ENCODE assay signal across 17 mouse cellular contexts in genomic region chr8:117263442-117263841, GRCm38 (mm10). TPM values are rescaled to one million over a fixed set of nuclear protein-coding genes. Genes with fewer than 3 reads are reported as not detected.
A peak's percentile ranks its signal among the peaks of the same experiment; 100 is the strongest.
DNase-seq lines count a peak whose midpoint lies in the region; ATAC-seq and TF ChIP-seq lines count a peak whose summit lies in the region.
"Had no signal": no experiment of that assay in that cellular context is flagged by ENCODE, and none has a peak within 500 bp of the region (broad histone marks: within the 10 kb centered on the region; RNA-seq: fewer than 3 reads in every experiment).

No protein-coding gene starts in this region.

- TF ChIP-seq POLR2A in MEL (IDR thresholded peaks at IDR 0.05; ENCODE audit: control insufficient read depth in 1 of 2, insufficient read depth in 1 of 2, low read depth in 1 of 2, low read length in 2 of 2, poor library complexity in 1 of 2), result no peak
- no peak for TF ChIP-seq POLR2A in lung, adult 2 months (IDR thresholded peaks at IDR 0.05; ENCODE audit: borderline replicate concordance, extremely low read depth, low read depth, low read length)

- H3K27me3 ChIP-seq in MEL (ENCODE audit: control insufficient read depth in 1 of 2, insufficient read depth in 2 of 2, low read length in 2 of 2), result no peaks in the 10 kb centered on the region
- H3K27me3 ChIP-seq in liver, embryonic 16.5 days (ENCODE audit: control insufficient read depth, insufficient read depth, low read depth, low read length), result no peaks in the 10 kb centered on the region
- H3K27me3 ChIP-seq: embryonic facial prominence, embryonic 12.5 days; limb, embryonic 12.5 days; neural tube, embryonic 12.5 days; stomach, embryonic 15.5 days had no signal

- TF ChIP-seq RAD21 in MEL (IDR thresholded peaks at IDR 0.05; ENCODE audit: low read depth, low read length), result no peak

- DNase-seq in 416B (ENCODE audit: low read depth), result peak; percentile 85
- DNase-seq in MEL (ENCODE audit: low read depth, low spot score), result peak; percentile 91
- DNase-seq in induced T-regulatory cell, adult 2 months (ENCODE audit: low read depth), result peak; percentile 49
- DNase-seq in embryo, embryonic 9.5 days (ENCODE audit: extremely low spot score), result no peak
- no peak for DNase-seq in left cerebral cortex, postnatal 36 days (ENCODE audit: low spot score in 2 of 2)
- no peak for DNase-seq in lung, adult 2 months
- DNase-seq: adrenal gland, adult 8-10 months; cerebellum, adult 2 months; gastrocnemius, postnatal 14 days; heart, postnatal 4 days; thymus, adult 2 months had no signal

- H3K36me3 ChIP-seq in MEL (ENCODE audit: control insufficient read depth in 1 of 2, insufficient read depth in 2 of 2, low read length in 2 of 2), result peaks cover 0 to 38% of the 10 kb centered on the region in 2 experiments
- no peaks in the 10 kb centered on the region for H3K36me3 ChIP-seq in liver, embryonic 16.5 days (ENCODE audit: control insufficient read depth, insufficient read depth)
- H3K36me3 ChIP-seq: embryonic facial prominence, embryonic 12.5 days; limb, embryonic 12.5 days; neural tube, embryonic 12.5 days; stomach, embryonic 15.5 days had no signal

- H3K4me3 ChIP-seq in MEL (ENCODE audit: control insufficient read depth in 1 of 2, insufficient read depth in 1 of 2, low read depth in 2 of 2, low read length in 2 of 2), result peak overlapping the region; percentile 3 to 13; a peak in 2 of 4 replicates
- H3K4me3 ChIP-seq in liver, embryonic 16.5 days (ENCODE audit: low read depth, low read length), result no peak overlapping the region
- no peak overlapping the region for H3K4me3 ChIP-seq in lung, adult 2 months (replicated peaks; ENCODE audit: extremely low read depth, low read depth, low read length)
- H3K4me3 ChIP-seq: embryonic facial prominence, embryonic 12.5 days; limb, embryonic 12.5 days; neural tube, embryonic 12.5 days; stomach, embryonic 15.5 days had no signal

- H3K9me3 ChIP-seq in MEL (replicated peaks; ENCODE audit: insufficient read depth, low read length), result no peaks in the 10 kb centered on the region
- no peaks in the 10 kb centered on the region for H3K9me3 ChIP-seq in liver, embryonic 16.5 days (replicated peaks; ENCODE audit: control insufficient read depth, low read length)
- H3K9me3 ChIP-seq: embryonic facial prominence, embryonic 12.5 days; limb, embryonic 12.5 days; neural tube, embryonic 12.5 days; stomach, embryonic 15.5 days had no signal

- WGBS in liver, embryonic 16.5 days (ENCODE audit: insufficient replicate concordance), result 6% methylated on average over 6 of the region's 6 CpGs
- WGBS in lung, adult 2 months, result 53% methylated on average over 6 of the region's 6 CpGs

- TF ChIP-seq EP300 in MEL (IDR thresholded peaks at IDR 0.05; ENCODE audit: low read depth in 1 of 2, low read length in 2 of 2), result peak; percentile 92

- no peak for TF ChIP-seq CTCF in MEL (IDR thresholded peaks at IDR 0.05 in 2 of 3, conservative IDR thresholded peaks at IDR 0.05 in 1 of 3; ENCODE audit: control insufficient read depth in 1 of 3, insufficient read depth in 1 of 3, low read depth in 2 of 3, low read length in 3 of 3, poor library complexity in 1 of 3, severe bottlenecking in 1 of 3)
- TF ChIP-seq CTCF in lung, adult 2 months (IDR thresholded peaks at IDR 0.05; ENCODE audit: insufficient read depth, low read length), result no peak

- peak overlapping the region; percentile 80 for H3K27ac ChIP-seq in MEL (ENCODE audit: control insufficient read depth, low read depth, low read length)
- H3K27ac ChIP-seq in liver, embryonic 16.5 days (ENCODE audit: low read length), result no peak overlapping the region
- H3K27ac ChIP-seq: embryonic facial prominence, embryonic 12.5 days; hindbrain, postnatal 0 days; limb, embryonic 12.5 days; neural tube, embryonic 12.5 days; stomach, embryonic 15.5 days had no signal

- intact Hi-C loops in left cerebral cortex, postnatal 36 days (cut with DNase I), result no loop called here

- ATAC-seq in liver, embryonic 16.5 days (ENCODE audit: low read depth), result peak; percentile 13; the same call in 1 of the 2 replicates
- ATAC-seq: hindbrain, postnatal 0 days had no signal

- H3K79me2 ChIP-seq in MEL (ENCODE audit: control insufficient read depth, insufficient read depth, low read length, poor library complexity), result peaks cover 82% of the 10 kb centered on the region

- H3K4me2 ChIP-seq in liver, embryonic 16.5 days (ENCODE audit: low read depth, low read length), result no peak overlapping the region
- H3K4me2 ChIP-seq: embryonic facial prominence, embryonic 12.5 days; limb, embryonic 12.5 days; neural tube, embryonic 12.5 days; stomach, embryonic 15.5 days had no signal

- peaks cover 13 to 47% of the 10 kb centered on the region in 2 experiments for H3K4me1 ChIP-seq in MEL (ENCODE audit: control insufficient read depth in 1 of 2, insufficient read depth in 2 of 2, low read length in 2 of 2)
- H3K4me1 ChIP-seq in liver, embryonic 16.5 days (ENCODE audit: control insufficient read depth, low read depth, low read length), result peaks cover 70% of the 10 kb centered on the region
- peaks cover 35% of the 10 kb centered on the region for H3K4me1 ChIP-seq in lung, adult 2 months (ENCODE audit: control insufficient read depth, insufficient read depth, low read length)

- peak overlapping the region; percentile 37 for H3K9ac ChIP-seq in MEL (ENCODE audit: control insufficient read depth, low read depth, low read length, poor library complexity, severe bottlenecking)
- H3K9ac ChIP-seq in liver, embryonic 16.5 days (ENCODE audit: low read depth, low read length), result no peak overlapping the region
- H3K9ac ChIP-seq: embryonic facial prominence, embryonic 12.5 days; limb, embryonic 12.5 days; neural tube, embryonic 12.5 days; stomach, embryonic 15.5 days had no signal

TF ChIP-seq in MEL, 35 proteins besides CTCF, POLR2A, EP300 and RAD21 (continues in another document):
- TF ChIP-seq ELF1 (IDR thresholded peaks at IDR 0.05; ENCODE audit: low read depth, low read length), result peak; percentile 37; the same call in 1 of the 2 replicates
- no peak for TF ChIP-seq SMC3 (IDR thresholded peaks at IDR 0.05; ENCODE audit: low read depth, low read length)
- TF ChIP-seq ZNF384 (IDR thresholded peaks at IDR 0.05; ENCODE audit: low read depth, low read length), result no peak
- no peak for TF ChIP-seq E2F4 (IDR thresholded peaks at IDR 0.05; ENCODE audit: borderline replicate concordance, low read depth, low read length)
- no peak for TF ChIP-seq POLR2AphosphoS5 (IDR thresholded peaks at IDR 0.05; ENCODE audit: borderline replicate concordance, low read depth, low read length)
- TF ChIP-seq USF1 (IDR thresholded peaks at IDR 0.05; ENCODE audit: low read depth, low read length), result peak; percentile 72; the same call in 1 of the 2 replicates
- TF ChIP-seq POLR2AphosphoS2 (IDR thresholded peaks at IDR 0.05; ENCODE audit: low read length), result no peak
- peak; percentile 66; the same call in 1 of the 2 replicates for TF ChIP-seq MYC (IDR thresholded peaks at IDR 0.05; ENCODE audit: low read depth, low read length)
- no peak for TF ChIP-seq NELFE (IDR thresholded peaks at IDR 0.05; ENCODE audit: low read depth, low read length)
- TF ChIP-seq JUND (IDR thresholded peaks at IDR 0.05; ENCODE audit: low read depth, low read length), result no peak
- 0 out of 2 replicates have a peak, but pooled peaks have one; percentile 6 for TF ChIP-seq MAZ (IDR thresholded peaks at IDR 0.05; ENCODE audit: low read depth, low read length)
- TF ChIP-seq MXI1 (IDR thresholded peaks at IDR 0.05; ENCODE audit: low read depth, low read length), result peak; percentile 93
- TF ChIP-seq ZKSCAN1 (IDR thresholded peaks at IDR 0.05; ENCODE audit: low read depth, low read length), result no peak
- no peak for TF ChIP-seq CHD2 (IDR thresholded peaks at IDR 0.05; ENCODE audit: low read length)
- TF ChIP-seq ETS1 (IDR thresholded peaks at IDR 0.05; ENCODE audit: low read depth, low read length), result peak; percentile 98
- no peak for TF ChIP-seq MEF2A (IDR thresholded peaks at IDR 0.05; ENCODE audit: extremely low read depth, insufficient replicate concordance, low read depth, low read length, poor library complexity, severe bottlenecking)
- peak; percentile 94 for TF ChIP-seq TCF12 (IDR thresholded peaks at IDR 0.05; ENCODE audit: low read depth, low read length)
- no peak for TF ChIP-seq USF2 (IDR thresholded peaks at IDR 0.05; ENCODE audit: borderline replicate concordance in 1 of 2, insufficient read depth in 1 of 2, low read depth in 1 of 2, low read length in 2 of 2)
- TF ChIP-seq BHLHE40 (IDR thresholded peaks at IDR 0.05; ENCODE audit: borderline replicate concordance, low read depth, low read length), result peak; percentile 63; the same call in 1 of the 2 replicates
- 0 out of 2 replicates have a peak, but pooled peaks have one; percentile 22 for TF ChIP-seq TBP (IDR thresholded peaks at IDR 0.05; ENCODE audit: low read depth, low read length)
- peak; percentile 94 for TF ChIP-seq TAL1 (IDR thresholded peaks at IDR 0.05; ENCODE audit: low read length)
- TF ChIP-seq SIN3A (IDR thresholded peaks at IDR 0.05; ENCODE audit: low read length), result peak; percentile 88
- no peak for TF ChIP-seq KAT2A (conservative IDR thresholded peaks at IDR 0.05; ENCODE audit: low read depth, low read length)
- no peak for TF ChIP-seq NRF1 (IDR thresholded peaks at IDR 0.05; ENCODE audit: insufficient read depth, low read depth, low read length, poor library complexity, severe bottlenecking)
- TF ChIP-seq MYB (IDR thresholded peaks at IDR 0.05; ENCODE audit: low read depth, low read length), result no peak
- TF ChIP-seq RCOR1 (IDR thresholded peaks at IDR 0.05; ENCODE audit: low read depth, low read length), result peak; percentile 81
- TF ChIP-seq GATA1 (IDR thresholded peaks at IDR 0.05; ENCODE audit: low read depth, low read length), result peak; percentile 94
- no peak for TF ChIP-seq UBTF (IDR thresholded peaks at IDR 0.05; ENCODE audit: borderline replicate concordance, insufficient read depth, low read depth, low read length)
- TF ChIP-seq CHD1 (IDR thresholded peaks at IDR 0.05; ENCODE audit: low read depth, low read length), result no peak
- TF ChIP-seq ZC3H11A (IDR thresholded peaks at IDR 0.05; ENCODE audit: low read depth, low read length), result no peak
- peak; percentile 71; the same call in 1 of the 2 replicates for TF ChIP-seq MAX (IDR thresholded peaks at IDR 0.05; ENCODE audit: low read length)
- TF ChIP-seq MAFK (IDR thresholded peaks at IDR 0.05; ENCODE audit: borderline replicate concordance, low read depth, low read length), result peak; percentile 47; the same call in 1 of the 2 replicates

RNA-seq across cellular contexts. Expression of gene Cmip, which starts 6.6 kb away (rescaled TPM):
- 17.0 and 20.8 TPM in 2 replicates for total RNA-seq in MEL (2012; rRNA removed)
- 10 to 100 TPM in 1 of 2 experiments, not detected in 1; 71.8 TPM for polyA plus RNA-seq in MEL (2012; ENCODE audit: insufficient read depth in 1 of 2, insufficient read length in 2 of 2, low read depth in 1 of 2, low replicate concordance in 2 of 2, missing spikeins in 1 of 2)
- 8.4 and 9.1 TPM in 2 replicates for polyA plus RNA-seq in liver, embryonic 16.5 days (2015; fragmentation: Nextera tagmentation; extraction: Ambion mirVana)
- total RNA-seq in left cerebral cortex, postnatal 36 days (2021), result 100 to 1,000 TPM; 333 to 339 TPM
- 53.1 and 62.3 TPM in 2 replicates for polyA plus RNA-seq in lung, adult 2 months (2012; rRNA removed)

Comparison
In these comparisons a context has a peak if more than half of its experiments do, and no peak if none do; other contexts are left out.
1. DNase-seq: peak in 416B (single experiment), MEL (single experiment) and induced T-regulatory cell, adult 2 months (single experiment); none in embryo, embryonic 9.5 days (single experiment), left cerebral cortex, postnatal 36 days (0 of 2) and lung, adult 2 months (single experiment).
2. H3K4me3 ChIP-seq: peak in MEL (2 of 2); none in liver, embryonic 16.5 days (single experiment) and lung, adult 2 months (single experiment).